Mouse (Mus musculus): ENCODE results near the gene Cfap97d1.

Gene Cfap97d1

DNA sequence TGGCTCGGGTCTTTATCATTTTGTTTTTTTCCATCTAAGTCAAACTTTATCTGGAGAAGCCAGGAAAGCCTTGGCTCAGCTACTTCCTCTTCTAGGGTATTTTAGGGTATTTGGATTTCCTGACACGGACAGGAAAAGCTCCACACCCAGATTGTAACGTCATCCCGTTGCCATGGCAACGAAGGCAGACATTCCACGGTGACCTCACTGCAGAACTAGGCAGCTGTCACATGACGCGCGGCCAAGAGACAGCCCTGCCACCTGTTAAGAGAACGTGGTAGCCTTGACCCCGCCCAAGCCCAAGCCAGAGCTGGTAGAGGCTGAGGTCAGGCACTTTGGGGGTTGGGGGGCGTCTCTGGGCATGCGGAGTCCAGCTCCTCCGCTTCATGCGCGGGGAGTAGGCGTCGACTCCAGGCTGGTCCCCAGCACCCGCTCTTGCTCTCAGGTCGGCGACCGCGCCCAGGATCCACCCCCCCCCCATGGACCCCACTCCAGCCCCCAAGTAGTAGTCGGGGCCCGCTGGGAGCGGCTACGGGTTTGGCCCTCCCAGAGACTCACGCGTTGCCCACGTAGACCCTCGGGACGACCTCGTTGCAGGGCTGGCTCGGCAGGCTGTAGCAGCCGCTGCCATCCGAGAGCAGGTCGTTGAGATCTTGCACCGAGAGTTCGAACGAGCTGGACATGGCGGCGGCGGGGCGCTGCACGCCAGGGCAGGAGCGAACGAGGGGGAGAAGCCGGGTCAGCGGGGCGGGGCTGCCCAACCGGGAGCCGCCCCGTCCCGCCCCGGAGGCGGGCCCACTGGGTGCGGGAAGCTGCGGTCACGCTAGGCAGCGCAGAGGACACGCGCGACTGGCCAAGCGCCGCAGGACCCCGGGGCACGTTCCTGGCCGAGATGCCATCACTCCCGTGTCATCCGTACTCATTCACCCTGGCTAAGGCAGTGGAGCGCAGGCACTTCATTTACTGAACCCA lies at the start of gene Cfap97d1:
TSS of gene Cfap97d1 (plus strand) at position 226 of the 972 bp plus-strand sequence.
- DNase-seq (ENCODE audit: low read depth, low spot score), result peak; percentile 76

DNA sequence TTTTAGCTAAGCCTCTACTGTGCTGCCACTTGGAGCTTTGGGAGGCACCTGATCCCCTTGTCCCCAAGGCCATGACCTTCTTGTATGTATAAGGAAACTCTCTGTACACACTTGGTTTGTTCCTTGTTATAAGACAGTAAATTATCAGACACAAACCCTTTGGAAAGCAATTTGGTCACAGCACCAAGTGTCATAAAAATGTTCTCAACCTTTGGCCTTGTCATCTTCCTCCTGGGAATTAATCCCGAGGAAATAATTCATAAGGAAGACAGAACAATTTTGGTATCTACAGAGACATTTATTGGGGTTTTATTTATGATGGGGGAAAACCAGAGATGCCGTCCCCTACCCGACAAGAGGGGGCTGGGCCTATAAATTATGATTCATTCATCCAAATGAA lies 48.3 kb upstream of the Cfap97d1 start:
- no peak for DNase-seq (ENCODE audit: low read depth, low spot score)

DNA sequence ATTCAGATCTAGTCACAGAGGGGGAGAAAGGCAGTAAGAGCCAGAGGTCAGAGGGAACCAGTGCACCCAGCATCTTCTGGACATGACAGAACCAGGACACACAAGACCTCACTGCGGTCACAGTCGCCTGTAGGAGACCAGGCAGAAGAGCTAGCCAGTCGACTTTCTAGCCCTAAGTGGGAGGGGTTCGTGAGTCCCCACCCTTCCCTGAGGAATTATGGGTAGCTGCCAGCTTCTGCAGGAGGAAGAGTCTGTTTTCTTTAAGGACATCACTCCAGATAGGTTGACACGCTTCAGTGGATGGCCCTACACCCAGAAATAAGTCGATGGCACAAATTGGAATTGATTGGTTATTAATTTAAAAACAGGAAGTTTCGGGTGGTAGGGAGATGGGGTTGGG lies 47.7 kb upstream of the Cfap97d1 start:
- DNase-seq (ENCODE audit: low read depth, low spot score), result no peak

DNA sequence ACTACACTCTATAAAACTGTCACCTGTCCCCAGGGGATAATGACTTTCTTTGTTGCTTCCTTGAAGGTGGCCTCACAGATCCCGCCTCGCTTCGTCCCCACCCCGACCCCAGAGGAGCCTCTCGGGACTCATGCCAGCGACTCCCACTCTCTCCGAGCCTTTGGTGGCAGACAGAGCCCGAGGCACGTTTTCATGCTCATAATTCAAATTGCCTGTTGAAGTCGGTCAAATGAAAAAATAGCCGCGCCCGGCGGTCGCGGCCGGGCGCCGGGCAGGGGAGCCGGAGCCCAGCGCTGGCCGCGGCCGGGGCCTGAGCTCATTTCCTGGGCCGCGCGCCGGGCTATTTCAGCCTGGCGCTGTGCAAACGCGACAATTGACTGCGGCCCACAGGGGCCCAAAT lies 47.0 kb upstream of the Cfap97d1 start:
- DNase-seq (ENCODE audit: low read depth, low spot score), result no peak

DNA sequence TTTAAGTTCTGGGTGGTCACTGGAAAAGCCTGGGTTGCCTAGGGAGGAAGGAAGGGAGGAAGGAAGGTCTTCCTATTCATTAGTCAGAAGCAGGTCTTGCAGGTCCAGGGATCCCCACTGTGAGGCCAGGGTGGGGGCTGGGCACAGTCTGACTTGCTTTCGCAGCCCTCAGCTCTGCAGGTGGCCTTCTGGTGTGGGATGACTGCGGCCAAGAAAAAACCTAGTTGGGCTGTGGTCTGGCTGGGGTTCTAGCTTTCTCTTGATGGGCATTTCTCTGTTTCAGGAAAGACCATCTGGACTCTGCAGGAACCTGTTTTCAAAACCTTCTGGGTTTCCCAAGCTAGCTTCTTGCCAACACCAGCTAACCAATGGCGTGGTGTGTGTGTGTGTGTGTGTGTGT lies 41.0 kb upstream of the Cfap97d1 start:
- no peak for DNase-seq (ENCODE audit: low read depth, low spot score)

DNA sequence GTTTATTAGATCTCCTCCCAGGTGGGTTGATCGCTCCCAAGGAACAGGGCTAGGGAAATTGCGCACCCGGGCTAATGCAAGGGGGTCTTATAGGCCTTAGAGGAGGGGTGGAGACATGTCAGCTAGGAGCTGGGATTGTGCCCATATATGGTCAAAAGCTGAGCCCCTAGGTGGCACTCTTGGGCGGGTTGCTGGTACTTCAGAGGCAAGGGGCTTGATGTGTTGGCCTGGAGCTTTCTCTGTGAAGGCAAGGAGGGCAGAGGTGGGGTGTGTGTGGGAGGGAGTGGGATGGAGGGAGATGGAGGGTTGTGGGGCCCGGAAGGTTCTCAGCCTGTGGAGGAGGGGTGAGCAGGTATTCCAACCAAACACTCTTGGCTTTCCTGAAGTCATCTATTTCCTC lies 37.6 kb upstream of the Cfap97d1 start:
- no peak for DNase-seq (ENCODE audit: low read depth, low spot score)

DNA sequence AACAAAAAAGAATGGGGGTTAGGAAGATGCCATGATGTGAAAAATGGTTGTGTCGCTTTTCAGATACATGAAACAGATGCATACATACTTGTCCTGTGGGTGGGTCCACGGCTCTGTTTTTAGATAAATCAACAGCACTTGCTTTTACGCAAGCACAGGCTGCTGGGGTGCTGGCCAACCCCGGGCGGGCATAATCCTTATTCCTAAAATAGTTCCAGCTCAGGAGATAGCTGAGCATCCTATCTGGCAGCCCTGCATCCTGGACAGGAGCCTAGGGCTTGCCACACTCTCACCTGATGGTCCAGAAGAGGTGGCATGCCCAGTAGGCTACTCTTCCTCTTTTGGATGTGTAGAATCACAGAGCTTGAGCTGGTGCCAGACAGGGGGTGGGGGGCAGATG lies 34.1 kb upstream of the Cfap97d1 start:
- no peak for DNase-seq (ENCODE audit: low read depth, low spot score)

DNA sequence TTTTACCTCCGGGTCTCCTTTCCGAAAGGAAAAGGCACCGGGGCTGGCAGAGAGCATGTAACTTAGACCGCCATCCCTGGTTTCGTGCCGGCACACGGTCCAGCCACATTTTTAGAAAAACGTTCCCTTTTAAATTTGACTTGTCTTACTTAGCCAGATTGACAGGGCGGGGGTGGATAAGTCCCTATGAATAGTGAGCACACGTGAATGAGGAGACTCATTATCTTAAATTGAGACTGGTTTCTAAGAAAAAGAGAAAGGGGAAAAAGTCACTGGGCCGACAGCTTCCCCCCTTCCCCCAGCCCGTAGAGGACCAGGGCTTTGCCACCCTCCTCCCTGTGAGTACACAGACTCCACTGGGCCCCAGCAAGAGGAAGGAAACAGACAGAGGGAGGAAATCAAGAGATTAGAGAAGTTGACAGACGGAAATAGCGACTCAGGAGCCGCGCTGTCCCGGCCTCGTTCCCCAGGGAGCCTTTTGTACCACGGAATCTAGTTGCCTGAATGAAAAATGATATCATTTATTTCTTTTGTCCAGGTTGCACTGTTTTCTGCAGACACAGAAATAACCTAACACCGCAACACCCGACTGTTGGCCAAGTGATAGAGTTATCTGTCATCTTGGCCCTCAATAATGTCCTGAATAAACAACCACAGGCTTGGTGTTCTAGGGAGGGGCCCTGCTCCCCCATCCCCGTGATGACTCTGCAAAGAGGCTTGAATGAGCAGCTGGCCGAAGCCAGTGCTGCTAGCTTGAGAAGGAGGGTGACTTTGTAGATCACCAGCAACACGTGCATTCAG lies 31.3 kb upstream of the Cfap97d1 start:
- DNase-seq (ENCODE audit: low read depth, low spot score), result no peak

DNA sequence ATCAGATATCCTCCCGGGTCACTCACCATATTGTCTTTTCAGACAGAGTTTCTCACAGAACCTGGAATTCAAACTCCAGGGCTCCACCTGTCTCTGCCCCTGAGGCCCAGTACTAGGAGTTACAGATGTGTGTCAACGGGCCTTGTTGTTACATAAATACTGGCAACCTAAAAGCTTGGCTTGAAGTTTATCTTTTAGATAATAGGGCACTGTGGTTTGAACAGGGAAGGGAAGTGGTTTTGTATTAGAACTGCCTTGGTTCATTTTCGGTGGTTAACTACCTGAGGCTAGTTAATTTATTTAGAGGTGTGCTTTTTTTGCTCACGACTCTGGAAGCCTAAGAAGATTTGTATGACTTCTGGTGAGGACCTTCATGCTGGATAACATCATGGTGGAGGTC lies 30.6 kb upstream of the Cfap97d1 start:
- DNase-seq (ENCODE audit: low read depth, low spot score), result no peak

DNA sequence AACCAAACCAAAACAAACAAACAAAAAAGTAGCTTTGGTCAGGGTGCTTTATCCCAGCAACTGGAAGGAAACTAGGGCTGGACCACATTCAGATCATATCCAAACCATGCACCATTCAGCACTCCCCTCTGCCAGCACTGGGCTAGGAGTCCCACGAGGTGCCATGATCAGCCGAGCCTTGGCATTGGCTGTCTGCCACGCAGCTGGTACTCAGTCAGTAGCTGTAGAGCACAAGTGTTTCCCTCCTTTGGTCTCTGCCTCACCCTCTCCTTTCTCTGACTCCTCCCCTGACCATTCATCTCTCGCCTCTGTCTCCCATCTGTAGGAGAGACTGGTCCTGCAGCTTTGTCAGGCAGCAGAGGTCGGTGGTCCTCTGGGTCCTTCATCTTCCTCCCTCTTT lies 26.6 kb upstream of the Cfap97d1 start:
- DNase-seq (ENCODE audit: low read depth, low spot score), result no peak

DNA sequence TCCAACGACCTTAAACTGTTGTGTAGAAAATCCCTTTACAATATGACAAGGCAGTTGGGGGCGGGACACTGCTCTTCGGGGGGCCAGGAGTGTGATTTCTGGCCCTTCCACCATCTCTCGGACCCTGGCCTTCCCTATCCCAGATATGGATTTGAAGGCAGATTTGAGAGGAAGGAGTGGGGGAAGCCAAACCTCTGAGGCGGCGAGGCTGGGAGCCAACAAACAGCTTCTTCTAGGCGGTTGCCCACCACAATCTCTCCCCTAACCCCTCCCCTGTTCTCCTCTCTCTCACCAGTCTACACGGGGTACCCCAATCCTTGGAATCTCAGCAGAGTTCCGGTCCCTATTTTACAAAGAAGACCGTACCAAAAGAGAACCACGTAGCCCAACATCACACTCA lies 21.0 kb upstream of the Cfap97d1 start:
- no peak for DNase-seq (ENCODE audit: low read depth, low spot score)

DNA sequence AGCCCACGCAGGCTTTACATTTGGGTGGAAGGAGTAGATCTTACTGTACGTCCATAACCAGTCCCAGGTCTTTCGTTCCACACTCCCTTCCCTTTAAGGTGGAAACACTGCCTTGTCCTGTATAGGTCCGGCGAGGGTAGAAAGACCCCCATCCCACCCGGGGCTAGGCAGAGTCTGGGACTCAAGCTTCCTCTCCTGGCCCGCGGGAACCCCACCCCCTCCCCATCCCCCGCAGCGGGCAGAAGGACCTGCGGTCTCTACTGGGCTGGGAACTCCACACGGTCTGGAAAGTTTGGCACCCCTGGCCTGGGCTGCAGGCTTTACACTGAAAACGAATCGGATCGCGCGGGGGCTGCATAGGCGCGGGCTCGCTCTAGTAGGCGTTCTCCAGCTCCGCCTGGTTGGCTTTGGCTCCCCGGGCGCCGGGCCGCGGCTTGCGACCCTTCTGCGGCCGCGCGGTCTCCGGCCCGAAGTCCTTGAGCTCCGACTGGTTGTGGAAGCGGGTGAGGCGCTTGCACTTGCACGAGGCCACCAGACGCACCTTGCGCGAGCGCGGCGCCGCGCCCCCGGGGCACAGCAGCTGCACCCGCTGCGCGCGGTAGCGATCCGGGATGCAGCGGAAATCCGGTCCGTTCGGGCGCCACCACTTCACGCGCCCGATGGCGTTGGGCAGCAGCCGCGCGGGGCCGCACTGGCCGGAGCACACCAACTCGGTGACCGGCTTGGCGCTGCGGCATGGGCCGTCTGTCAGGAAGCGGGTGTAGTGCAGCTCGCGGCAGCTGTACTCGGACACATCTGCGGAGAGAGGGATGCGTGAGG lies 20.4 kb upstream of the Cfap97d1 start:
- DNase-seq (ENCODE audit: low read depth, low spot score), result peak; percentile 40

DNA sequence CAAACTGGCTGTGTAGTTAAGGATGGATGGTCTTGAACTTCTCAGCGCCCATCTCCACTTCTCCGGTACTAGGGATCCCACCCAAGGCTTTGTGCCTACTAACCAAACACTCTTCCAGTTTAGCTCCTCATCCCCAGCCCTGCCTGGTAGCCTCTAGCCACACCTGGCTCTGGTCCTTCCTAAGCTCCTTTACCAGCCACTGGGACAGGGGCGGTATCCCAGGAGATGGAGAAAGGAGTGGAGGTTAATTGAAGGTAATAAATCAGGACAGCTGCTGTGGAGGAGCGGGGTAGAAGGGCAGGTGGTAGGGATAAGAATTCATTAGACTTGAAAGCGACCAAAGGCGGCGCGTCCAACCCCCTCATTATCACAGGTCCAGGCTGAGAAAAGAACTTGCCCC lies 19.4 kb upstream of the Cfap97d1 start:
- DNase-seq (ENCODE audit: low read depth, low spot score), result no peak

DNA sequence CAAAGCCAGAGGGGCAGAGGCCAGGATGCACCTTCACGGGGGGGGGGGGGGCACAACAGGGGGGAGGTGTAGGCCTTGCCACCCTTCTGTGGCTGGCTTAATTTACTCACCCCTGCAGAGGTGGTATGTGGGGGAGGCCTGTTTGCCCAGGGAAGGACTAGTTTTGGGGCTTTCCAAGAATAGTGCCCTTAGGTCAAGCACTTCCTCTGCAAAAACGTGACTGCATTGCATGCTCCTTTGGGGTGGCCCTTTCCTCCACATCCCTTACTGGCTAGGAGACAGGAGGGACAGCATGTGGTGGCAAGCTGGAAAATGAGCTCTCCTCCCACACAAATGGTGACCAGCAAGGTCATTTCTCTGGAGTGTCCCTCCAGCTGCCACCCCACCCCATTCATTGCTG lies 18.5 kb upstream of the Cfap97d1 start:
- no peak for DNase-seq (ENCODE audit: low read depth, low spot score)

DNA sequence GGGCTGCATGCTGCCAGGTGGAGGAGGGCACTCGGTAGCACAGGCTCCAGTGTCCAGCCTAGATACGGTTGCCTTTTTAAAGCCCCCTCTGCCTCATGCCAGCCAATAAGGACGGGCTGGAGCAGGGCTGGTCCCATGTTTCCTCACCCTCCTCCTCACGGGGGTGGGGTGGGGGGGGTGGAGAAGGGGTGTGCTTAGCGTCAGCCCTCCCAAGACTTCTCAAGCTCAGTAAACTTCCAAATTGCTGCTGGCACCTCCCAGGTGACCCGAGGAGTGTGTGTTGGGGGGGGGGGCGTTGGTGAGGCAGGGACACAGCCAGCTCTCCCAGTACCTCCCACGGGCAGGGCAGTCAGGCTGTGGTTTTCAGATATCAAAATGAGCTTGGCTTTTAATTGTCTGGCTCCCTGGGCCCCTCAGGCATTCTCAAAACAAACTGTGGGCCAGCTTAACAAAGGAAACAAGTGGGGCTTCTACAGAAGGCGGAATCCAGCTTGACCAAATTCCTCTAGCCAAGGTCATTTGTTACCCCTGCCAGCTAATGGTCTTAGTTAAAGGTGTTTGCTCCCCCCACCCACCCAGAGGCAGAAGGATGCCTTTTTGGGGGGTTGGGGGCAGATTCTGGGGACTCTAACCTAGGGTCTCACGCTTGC lies 17.0 kb upstream of the Cfap97d1 start, which contains the start of gene Sost:
TSS of gene Sost (minus strand) at position 51 of the 650 bp plus-strand sequence.
- DNase-seq (ENCODE audit: low read depth, low spot score), result no peak

DNA sequence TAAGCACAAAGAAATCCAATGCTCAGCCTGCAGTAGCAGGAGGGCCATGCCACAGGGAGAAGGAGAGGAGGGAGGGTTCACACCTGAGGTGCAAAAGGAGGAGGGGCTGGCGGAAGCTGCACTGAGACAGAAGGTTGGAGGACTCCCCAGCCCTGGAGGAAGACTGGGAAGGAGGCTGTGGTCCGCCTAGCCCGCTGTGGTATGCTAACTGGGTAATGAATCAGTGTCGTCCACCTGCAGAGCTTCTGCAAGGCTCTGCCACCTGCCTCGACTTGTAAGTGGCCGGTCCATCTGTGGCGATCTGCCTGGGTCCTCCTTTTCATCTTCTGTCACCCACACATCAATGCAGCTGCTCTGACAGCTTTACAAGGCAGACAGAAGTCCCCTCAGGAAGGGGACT lies 15.8 kb upstream of the Cfap97d1 start:
- DNase-seq (ENCODE audit: low read depth, low spot score), result no peak

DNA sequence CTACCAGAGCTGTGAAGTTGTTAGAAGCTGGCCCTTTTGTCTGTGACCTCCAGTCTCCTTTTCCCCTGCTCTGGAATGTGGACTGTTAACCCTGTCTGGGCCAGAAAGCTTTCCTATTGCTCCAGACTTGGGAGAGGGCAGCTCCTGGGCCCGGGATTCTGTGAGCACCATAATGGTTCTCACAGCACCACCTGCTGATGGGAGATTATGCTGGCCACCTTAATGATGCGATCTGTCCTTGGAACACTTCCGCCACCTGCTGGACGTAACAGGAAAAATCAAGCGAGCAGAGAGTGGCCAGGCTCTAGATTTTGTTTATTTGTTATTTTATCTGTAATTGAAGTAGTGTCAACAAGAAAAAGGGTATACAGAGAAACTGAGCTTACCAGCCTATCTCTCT lies 15.3 kb upstream of the Cfap97d1 start:
- peak; percentile 81 for DNase-seq (ENCODE audit: low read depth, low spot score)

DNA sequence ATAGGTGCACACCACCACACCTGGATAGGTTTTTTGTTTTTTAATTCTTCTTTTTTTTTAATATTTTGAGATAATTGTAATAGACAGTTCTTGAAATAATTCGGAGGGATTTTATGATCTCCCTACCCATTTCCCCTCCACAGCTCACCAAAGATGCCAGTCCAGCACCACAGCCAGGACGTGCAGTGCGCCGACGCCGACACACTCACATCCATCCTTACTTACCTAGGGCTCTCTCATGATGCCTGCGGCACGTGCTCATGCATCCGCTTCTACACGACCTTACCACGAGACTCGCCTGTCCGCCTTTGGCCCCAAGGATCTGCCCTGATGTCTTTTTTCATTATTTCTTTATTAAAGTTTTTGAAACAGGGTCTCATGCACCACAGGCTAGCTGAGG lies 14.2 kb upstream of the Cfap97d1 start:
- DNase-seq (ENCODE audit: low read depth, low spot score), result no peak

DNA sequence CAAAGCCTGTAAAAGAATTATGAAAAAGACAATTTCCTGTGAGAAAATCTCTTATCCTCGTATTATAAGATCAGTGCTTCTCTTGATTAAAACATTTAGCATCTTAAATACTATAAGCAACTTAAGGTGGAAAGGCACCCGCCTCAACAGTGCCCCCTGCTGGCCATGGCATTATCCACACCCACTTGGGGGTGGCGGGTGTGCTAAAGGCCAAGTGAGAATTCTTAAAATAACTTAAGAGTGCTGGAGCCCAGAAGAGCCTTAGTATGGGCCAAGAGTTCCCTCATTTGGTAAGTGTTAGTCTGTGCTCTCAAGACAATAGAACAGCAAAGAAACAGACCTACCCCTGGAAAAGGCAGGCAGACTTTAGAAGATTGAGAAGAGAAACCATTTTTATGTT lies 12.7 kb upstream of the Cfap97d1 start:
- DNase-seq (ENCODE audit: low read depth, low spot score), result no peak

DNA sequence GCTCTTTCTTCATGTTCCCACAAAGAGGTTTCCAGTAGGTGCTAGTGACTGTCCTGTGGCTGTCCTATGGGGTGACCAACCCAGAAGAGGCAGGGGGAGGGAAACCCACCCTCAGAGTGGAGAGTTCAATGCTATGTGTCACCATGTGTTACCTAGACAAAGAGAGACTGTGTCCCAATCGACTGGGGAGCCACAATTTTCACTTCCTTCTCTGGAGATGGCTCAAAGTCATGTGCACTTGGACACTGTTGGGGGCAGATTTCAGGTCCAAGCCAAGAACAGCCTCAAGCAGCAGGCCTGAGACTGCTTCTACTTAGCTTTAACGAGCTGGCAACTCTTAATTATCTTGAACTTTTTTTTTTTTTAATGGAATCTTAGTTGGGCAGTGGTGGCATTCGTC lies 12.0 kb upstream of the Cfap97d1 start:
- DNase-seq (ENCODE audit: low read depth, low spot score), result no peak

DNA sequence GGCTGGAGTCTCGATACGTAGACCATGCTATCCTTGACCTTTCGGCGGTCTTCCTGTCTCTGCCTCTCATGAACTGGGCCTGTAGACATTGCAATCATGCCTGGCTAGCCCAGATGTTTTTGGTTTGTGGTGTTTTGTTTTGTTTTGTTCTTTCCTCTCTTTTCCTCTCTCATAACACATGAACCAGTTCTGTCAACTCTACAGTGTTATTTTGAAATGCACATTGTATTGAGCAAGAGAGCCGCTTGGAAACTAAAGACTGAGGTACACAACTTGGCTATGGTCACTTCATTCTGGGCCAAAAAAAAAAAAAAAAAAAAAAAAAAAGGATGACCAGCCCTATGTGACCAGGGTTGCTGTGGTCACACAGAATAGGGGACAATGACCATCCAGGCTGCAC lies 11.4 kb upstream of the Cfap97d1 start:
- DNase-seq (ENCODE audit: low read depth, low spot score), result no peak

All from retina, postnatal 7 days (tissue).